Mouse (Mus musculus) lung, postnatal 0 days (tissue): ENCODE measurements around the gene Iqsec1.

Experiments
- CTCF ChIP-seq: IDR thresholded peaks from 2 replicates; pipeline ENCODE4 v1.5.1; 2016; ENCODE audit warnings: antibody characterized with exemption, mild to moderate bottlenecking
- EP300 ChIP-seq: IDR thresholded peaks from 2 replicates; pipeline ENCODE4 v1.6.1; 2016; ENCODE audit warnings: antibody characterized with exemption, mild to moderate bottlenecking, control low read depth

- TF ChIP-seq CTCF, result no peak
- TF ChIP-seq EP300, result no peak
Observed at GRCm38 (mm10) chr6:90781921-90782770, 206.3 kb downstream of the Iqsec1 start.
